Mouse (Mus musculus) layer of hippocampus, adult 11-12 months (tissue): Measurements from ENCODE around the gene Pecr.
A peak's percentile ranks its signal among the peaks of the same experiment; 100 is the strongest.
"Not testable (repeated sequence)": the region's sequence is repeated elsewhere in the genome, so short reads cannot be mapped to it uniquely, and the experiment has no call there.

ENCODE experiments used
- DNase-seq: peaks from one replicate; pipeline ENCODE4 v3.0.0; 2022; ENCODE audit warnings: low spot score

Pecr gene

GRCm38 (mm10) chr1:72287893-72288292 is 3.8 kb upstream of the Pecr start:
- DNase-seq, result no peak

DNA sequence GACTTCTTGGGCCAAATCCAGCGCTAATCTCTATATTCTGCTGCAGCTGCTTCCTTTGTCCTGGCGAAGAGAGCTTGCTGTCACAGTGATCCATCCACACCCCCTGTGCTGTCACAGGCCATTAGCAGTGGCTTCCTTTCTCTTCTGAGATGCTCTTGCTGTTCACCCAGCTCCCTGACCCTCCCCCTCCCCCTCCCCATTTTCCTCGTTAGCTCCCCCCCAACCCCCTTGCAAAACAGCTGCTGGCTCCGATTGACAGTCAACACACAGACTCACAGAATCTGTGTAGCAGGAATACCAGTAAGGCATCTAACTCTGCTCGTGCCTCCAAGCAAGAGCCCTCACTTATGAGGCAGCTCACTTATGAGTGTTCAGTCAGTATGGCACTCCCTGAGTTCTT is 2.8 kb upstream of the Pecr start:
- DNase-seq, result no peak

GRCm38 (mm10) chr1:72284539-72284938 is 425 bp upstream of the Pecr start:
- DNase-seq, result no peak

DNA sequence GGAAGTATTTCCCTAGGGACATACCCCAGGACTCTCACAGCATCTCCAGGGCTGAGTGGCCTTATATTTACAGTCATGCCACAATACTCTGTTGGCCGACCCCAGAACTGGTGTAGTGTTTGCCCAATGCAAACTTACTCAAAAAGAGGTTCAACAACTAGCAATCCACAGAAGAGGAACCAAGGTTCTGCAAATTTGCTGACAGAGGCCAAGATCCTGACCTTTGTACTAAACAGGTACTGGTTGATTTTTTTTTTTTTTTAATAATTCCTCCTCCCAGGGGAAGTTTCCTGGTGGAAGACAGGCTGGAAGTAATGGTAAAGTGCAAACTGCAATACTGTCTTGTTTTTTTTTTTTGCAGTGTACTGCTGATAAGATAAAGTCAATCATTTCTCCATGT is 1.5 kb downstream of the Pecr start:
- no peak for DNase-seq

- DNase-seq, result no peak
These were observed 6.0 kb downstream of the Pecr start for GRCm38 (mm10) chr1:72278085-72278484.

DNA sequence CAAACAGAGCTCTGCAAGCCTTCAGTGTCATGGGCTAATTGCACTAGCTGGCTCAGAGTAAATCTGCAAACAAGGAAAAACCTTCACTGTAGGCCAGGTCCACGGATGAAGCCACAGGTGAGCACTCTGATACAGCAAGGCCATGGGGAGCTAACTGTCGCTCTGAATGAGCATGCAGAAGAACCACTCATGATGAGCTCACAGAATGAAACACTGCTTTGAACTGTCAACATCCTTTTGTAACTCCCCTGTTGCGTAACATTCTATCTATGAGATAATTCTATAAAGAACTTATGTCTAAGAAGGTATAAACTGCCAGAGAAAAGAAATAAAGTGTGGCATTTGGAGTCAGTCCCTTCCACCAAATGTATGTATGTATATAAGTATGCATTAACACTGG is 21.0 kb downstream of the Pecr start:
- DNase-seq, result no peak

DNA sequence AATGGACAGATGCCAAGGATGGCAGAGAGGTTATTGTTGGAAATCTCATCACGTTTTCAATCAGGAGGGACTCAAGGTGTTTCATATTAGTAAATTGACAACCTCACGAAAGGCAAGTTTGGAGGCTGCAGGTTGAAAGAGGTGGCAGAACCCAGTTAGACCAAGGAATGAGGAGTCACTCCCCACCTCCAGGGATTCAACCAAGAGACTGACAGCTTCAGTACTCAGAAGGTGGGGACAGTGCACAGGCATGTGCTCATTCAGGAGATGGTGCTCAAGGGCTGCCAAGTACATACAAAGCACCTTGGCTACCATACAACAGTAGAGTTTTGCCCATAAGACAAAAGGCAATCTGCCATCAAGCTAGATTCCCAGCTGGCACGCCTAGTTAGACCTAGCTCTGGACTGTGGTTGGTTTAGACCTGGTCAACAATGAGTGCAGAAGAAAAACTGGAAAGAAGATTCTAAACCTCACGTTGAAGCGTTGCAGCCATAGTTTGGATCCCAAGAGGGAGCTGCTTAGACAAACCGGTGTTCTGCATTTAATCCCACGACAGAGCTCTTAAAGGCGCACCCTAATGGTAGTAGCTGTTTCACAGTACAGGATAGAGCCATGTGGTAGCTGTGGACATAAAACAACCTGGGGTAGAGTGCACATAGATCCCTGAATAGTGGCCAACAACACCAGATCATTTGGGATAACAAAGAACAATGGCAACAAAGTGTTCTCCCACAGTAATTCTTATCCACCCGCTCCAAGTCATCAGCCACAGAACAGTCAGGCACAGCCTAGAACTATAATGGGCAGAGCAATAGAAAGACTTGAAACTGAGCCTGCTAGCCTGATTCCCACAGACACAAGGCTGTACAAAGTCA is 27.5 kb downstream of the Pecr start:
- DNase-seq, result no peak

- DNase-seq, result no peak
These were observed 28.3 kb downstream of the Pecr start for GRCm38 (mm10) chr1:72255854-72256175.

DNA sequence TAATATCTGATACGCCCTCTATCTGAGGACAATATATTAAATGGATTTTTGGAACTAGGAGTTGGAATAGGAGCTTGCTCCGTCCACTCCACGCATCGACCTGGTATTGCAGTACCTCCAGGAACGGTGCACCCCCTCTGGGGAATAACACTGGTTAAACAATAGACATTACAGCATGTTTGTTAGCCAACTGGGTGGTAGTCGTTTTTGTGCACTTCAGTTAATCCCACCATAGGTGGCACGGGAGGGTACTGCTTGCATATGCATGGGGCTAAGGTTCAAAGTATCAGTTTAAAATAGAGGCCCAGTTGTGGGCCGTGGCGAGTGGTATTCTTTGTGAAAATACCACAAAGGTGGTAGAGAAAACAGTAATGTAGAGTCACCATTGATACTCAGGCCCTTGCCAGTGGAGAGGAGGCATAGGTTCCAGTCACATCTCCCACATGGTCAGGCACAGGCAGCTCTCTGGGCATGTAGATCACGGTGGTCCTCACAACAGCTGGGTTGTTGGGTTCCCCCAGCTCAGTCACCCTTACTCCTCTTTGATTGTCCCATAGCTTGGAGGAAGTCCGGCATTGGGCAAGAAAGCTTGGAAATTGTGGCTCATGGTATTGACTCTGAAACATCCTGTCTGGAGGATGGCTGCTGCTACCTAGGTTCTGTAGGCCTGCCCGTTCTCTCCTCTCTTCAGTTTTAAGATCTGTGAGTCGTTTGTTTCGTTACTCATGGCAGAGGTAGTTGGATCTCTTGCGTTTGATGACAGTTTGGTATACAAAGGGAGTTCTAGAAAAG is 28.9 kb downstream of the Pecr start:
- DNase-seq, result peak; percentile 63

DNA sequence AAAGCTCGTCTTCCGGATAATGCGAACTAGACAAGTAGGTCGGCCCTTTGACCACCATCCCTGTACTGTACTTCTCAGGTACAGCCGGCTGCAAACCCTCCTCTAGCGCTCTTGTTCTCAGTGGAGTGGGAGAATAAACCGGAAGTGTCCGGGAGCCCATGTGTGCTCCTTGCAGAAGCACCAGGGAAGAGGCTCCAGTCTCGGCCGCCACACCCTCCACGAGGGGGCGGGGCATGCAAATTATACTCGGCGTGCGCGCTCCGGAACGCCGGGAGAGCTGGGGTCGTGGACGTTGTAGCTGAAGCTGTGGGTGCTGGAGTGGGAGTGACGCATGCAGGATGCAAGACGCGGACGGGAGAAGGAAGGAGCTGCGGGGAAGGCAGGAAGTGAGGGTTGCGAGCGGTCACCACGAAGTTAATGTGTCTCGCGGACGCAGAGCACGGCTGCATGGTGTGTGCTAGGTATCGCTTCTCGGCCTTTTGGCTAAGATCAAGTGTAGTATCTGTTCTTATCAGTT is 29.5 kb downstream of the Pecr start:
- DNase-seq, result peak; percentile 89

GRCm38 (mm10) chr1:72253881-72254491 is 30.1 kb downstream of the Pecr start:
- no peak for DNase-seq

- no peak for DNase-seq
These were observed 32.3 kb downstream of the Pecr start for GRCm38 (mm10) chr1:72251806-72252205.

DNA sequence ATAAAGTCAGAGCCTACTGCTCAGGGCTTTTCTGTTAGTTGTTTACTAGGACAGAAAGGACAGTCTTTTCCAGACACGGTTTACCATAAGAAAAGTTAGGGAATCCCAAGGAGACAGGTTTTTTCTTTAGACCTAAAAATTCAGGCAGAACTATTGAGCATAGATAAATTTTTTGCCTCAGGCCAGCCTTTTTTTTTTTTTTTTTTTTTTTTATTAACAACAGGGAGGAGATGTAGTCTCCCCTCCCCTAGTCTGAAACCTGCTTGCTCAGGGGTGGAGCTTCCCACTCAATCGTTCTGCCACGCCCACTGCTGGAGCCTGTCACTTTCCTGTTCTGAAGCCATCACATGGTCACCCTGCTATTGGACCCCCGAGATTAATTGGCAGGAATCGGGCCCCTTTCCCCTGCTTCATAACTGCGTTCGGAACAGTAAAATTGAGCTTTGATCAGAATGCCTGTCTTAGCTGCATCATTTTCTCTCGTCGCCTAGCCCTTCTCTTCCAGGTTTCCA is 35.8 kb downstream of the Pecr start:
- DNase-seq, result not testable (repeated sequence)

DNA sequence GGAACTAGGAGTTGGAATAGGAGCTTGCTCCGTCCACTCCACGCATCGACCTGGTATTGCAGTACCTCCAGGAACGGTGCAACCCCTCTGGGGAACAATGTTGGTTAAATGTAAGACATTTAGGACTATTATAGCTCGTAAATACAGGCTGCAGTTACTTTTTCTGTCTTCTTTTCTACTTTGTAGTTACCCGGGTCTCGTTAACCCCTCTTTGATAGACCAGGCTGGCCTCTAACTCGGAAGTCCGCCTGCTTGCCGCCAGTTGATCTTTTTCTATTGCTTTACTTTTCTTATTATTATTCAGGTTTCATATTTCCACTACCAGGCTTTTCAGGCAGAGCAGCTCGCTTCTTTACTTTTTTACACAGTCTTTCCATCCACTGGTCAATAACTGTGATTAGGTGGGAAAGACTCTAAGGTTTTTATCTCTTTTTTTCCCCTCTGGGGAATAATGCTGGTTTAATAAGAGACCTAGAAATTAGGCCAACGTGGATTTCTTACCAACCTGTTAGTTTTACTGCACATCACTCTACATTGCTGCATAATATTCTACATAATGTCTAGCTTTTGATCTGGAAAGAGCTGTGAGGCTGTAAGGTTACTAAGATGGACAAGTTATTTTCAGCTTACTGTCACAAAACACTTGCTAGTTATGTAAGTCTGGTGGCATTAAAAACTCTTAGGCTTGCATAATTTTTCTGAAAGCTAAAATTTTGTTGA is 39.6 kb downstream of the Pecr start:
- no peak for DNase-seq

DNA sequence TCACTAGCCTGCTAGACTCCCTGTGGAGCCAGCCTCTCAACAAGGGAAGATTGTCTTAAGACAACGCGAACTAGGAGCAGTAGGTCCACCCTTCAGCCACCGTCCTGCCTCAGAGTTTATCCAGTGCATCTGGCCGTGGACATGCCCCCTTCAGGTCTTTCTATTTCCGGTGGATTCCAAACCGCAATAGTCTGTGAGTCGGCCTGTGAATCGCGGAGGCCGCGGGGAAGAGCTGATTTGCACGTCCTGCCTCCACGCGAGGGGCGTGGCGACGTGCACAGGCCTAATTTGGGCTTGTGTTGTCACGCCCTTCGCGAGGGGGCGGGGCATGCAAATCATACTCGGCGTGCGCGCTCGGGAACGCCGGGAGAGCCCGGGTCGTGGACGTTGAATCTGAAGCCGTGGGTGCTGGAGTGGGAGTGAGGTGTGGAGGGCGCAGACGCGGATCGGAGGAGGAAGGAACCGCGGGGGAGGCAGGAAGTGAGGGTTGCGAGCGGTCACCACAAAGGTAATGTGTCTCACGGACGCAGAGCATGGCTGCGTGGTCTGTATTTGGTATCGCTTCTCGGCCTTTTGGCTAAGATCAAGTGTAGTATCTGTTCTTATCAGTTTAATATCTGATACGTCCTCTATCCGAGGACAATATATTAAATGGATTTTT is 40.3 kb downstream of the Pecr start:
- peak; percentile 97 for DNase-seq

- no peak for DNase-seq
These were observed 41.5 kb downstream of the Pecr start for GRCm38 (mm10) chr1:72242581-72243143.

GRCm38 (mm10) chr1:72239113-72239512 is 45.0 kb downstream of the Pecr start:
- not testable (repeated sequence) for DNase-seq

- DNase-seq, result no peak
These were observed 46.0 kb downstream of the Pecr start for GRCm38 (mm10) chr1:72238016-72238580.

GRCm38 (mm10) chr1:72237007-72237775 is 46.9 kb downstream of the Pecr start:
- peak; percentile 67 for DNase-seq
